Mouse (Mus musculus) right cerebral cortex, postnatal 14 days (tissue): Measurements from ENCODE around the gene Izumo1r.
A peak's percentile ranks its signal among the peaks of the same experiment; 100 is the strongest.
"Not testable (repeated sequence)": the region's sequence is repeated elsewhere in the genome, so short reads cannot be mapped to it uniquely, and the experiment has no call there.

Source experiments
- DNase-seq: peaks from one replicate; pipeline ENCODE4 v3.0.0; 2022

The Izumo1r gene

DNA sequence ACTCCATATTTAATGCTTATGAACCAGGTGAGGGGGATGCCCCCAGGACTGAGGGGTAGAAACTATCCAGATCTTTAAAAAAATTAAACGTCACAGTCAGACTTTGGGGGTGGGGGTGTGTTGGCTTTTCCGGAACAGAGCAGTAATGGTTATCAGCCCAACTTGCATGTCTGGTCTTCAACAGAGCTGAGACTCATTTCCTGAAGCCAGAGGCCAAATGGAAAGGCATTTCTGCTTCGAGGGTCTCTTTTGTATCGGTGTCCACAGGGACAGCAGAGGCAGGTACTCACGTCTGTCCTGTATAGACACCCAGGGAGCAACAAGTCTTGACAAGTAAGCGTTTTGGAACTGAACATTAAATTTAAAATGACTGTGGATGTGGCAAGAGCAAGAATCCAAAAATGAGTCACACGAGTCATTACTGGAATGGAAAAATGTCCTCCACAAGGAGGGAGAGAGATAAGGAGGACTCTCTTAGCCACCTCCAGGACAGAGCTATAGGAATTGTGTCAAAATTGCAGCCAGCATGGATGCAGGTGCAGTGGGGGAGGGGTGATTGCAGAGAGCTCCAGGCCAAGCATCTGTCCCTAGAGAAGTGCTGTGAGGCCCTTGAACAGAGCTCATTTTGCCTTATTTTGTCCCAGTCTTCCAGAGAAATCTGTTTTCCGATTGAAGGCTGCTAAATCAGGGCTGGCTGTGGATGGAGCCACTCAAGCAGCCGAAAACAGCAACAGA lies 1.2 kb upstream of the Izumo1r start:
- peak; percentile 27 for DNase-seq

- DNase-seq: no peak
Measured at GRCm38 (mm10) chr9:14903006-14903405, 743 bp downstream of the Izumo1r start.

DNA sequence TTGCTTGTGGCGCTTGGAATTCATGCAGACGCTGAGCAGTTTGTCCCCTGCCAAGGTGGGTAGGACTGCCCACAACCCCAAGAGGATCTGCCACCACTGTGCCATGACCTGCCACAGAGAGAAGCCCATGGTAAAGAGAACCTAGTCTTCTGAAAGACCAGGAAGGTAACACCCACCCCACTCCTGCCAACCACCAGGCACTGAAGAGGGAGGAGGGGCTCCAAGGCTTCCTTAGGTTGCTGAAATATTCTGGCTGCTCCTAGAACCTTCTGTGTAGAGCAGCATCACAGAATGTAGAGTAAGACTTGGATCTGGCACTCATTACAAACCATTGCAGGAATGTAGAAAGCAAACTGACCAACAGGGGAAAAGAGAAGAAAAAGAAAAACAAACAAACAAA lies 1.3 kb downstream of the Izumo1r start:
- DNase-seq: no peak

DNA sequence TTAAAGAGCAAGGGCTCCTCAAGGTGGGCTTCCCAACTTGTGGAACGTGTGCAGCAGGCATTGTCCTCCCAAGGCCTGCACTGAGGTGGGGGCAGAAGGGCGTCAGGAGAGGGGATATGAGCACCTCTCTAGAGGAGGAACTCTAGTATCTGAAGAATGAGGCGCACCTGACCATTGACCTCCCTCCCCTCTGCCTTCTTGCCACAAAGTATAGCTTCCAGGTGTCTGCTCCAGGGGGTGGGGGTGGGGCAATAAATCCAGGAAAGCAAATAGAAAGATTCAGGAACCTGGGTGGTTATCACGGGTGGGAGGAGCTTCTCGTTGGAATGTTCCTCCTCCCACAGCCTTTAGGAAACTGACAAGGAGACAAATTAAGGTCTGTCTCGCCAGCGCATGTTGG lies 2.0 kb downstream of the Izumo1r start:
- no peak for DNase-seq

- DNase-seq: no peak
Measured at GRCm38 (mm10) chr9:14897102-14897501, 6.6 kb downstream of the Izumo1r start.

DNA sequence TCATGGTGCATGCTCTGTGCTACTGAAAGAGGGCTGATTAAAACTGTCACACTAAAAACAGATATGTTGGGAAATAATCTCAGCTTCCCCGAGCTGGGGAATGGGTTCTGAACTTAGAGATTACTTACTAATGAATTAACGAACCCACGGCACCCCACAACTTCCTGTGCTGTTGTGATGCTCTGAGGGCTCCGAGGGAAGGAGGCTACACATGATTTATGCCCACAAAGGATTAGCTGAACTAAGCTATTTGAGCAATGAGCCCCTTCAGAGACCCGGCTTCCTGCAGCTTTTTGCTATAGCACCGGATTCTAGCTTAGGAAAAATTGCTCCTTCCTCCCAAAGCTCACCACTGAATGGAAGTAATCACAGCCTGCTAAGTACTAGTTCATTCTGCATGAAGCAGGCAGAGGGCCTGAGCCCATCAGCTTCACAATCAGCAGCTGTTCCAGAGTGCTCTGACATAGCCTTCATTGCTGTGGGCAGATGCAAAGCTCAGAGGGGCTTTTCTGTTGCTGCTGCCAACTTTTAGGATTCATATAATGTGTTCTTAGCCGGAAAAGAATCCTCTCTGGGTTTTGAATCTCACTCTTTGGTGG lies 8.4 kb downstream of the Izumo1r start:
- DNase-seq: no peak

DNA sequence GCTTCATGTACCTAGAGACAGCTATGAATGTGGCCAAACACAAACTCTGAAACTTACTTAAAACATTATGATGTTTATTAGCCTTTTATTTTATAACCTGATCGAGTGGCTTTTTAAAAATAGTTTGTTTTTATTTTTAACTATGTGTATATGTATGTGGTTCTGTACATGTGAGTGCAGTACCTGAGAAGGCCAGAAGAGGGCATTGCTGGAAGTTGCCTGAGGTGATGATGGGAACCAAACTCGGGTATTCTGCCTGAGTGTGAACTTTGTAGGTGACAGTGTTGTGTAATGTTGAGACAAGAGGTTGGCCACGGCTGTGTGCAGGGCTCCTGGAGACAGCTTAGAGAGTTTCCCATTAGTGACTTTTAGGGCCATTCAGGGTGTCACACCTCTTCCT lies 9.1 kb downstream of the Izumo1r start:
- no peak for DNase-seq

DNA sequence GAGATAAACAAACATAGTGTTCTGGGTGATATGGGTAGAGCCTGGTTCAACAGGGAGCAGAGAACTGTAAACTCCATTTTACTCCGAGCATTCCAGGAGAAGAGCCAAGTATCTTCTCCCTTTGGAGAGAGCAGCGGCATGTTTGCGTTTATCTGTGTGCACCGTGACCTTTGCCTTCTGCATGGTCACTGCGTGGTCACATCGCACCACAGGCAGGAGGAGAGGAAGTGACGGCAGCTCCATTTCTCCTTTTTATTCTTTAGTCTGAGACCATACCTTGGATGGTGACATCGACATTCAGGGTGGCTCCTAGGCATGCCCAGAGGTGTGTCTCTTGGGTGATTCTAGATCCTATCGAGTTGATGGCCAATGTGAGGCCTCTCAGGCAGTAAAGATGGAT lies 10.4 kb downstream of the Izumo1r start:
- no peak for DNase-seq

DNA sequence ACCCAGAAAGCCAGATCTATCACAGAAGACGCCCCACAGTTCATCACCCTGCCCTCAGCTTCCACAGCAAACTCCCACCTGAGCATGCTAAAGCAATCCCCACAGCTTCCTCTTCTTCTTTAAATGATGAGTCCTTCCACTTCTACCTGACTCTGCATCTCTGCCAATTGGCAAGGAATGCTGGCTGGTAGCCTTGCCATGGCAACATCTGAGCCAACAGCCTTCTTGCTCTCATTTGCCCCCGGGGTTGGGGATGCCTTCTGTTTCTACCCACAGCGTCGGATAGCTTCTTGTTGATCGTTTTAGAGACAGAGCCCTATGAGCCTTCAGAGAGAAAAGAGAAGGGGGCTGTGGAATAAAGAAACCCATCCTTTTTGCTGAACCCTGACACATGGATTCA lies 11.9 kb downstream of the Izumo1r start:
- no peak for DNase-seq

DNA sequence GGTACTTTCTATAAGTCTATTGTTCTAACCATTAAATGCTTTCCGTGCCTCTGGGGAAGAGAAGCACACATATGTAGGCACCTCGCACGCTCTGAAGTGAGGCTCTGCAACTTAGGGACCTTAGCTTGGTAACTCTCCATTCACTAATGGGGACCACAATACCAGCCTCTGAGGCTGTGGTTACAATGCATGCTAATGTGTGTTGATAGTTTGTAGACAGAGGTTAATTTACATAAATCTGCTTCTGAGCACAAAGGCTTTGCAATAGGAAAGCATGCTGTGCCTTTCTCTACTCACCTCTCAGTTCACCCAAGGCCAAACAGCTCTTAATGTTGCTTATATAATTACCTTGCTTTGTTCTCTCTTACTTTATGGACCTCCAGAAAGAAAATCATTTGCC lies 13.1 kb downstream of the Izumo1r start:
- DNase-seq: no peak

DNA sequence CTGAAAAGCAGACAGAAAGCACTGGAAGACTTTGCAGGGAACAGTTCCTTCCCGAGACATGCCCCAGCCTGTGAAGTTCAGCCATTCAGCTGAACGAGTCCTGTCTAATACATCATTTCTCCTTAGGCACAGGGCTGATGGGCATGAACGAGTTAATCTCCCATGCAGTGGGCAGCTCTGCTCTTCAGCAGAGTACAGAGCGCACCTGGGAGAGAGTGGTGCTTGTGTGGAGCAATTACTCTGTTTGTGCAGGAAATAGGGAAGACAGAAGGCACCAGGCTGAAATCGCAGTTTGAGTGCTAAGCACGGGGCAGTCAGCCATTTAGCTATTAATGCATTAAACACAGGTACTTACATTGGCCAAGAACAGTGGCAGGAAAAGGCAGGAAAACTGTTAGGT lies 15.1 kb downstream of the Izumo1r start:
- DNase-seq: no peak

- peak; percentile 21 for DNase-seq
Measured at GRCm38 (mm10) chr9:14887787-14888382, 15.9 kb downstream of the Izumo1r start.

DNA sequence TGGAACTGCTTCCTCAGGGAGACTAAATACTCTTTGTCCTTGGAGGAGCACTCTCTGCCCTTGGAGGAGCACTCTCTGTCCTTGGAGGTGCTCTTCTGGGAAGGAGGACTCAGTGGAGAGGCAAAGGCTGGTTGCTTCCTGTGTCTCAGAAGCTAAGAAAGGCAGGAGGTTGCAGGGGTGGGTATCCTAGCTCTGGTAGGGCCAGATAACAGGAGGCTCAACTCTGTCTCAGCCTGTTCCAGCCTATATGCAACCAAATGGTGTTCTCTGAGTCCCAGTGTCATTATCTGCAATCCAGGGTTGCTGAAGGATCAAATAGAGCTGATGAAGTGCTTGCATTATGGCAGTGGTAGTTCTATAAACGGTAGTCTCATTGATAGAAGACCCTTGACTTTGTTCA lies 17.8 kb downstream of the Izumo1r start:
- no peak for DNase-seq

GRCm38 (mm10) chr9:14885151-14885550 lies 18.6 kb downstream of the Izumo1r start:
- no peak for DNase-seq

DNA sequence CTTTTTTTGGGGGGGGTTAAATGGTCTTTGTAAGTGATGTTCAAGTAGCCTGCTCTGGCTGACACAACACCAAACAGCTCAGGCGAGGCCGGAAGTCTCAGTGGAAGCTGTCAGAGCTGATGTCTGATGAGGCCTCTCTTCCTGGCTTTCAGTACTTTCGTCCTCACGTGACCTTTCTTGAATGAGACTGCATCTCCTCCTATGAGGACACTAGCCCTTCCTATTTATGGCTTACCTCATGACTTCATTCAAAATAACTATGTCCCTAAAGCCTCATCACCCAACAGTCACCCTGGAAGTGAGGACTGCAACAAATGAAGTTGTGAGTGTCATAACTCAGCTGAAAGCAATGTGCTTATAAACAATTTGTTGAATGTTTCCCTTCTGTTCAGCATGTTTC lies 19.1 kb downstream of the Izumo1r start:
- no peak for DNase-seq

GRCm38 (mm10) chr9:14876566-14876965 lies 27.2 kb downstream of the Izumo1r start:
- not testable (repeated sequence) for DNase-seq

- no peak for DNase-seq
Measured at GRCm38 (mm10) chr9:14875743-14876507, 27.8 kb downstream of the Izumo1r start.

DNA sequence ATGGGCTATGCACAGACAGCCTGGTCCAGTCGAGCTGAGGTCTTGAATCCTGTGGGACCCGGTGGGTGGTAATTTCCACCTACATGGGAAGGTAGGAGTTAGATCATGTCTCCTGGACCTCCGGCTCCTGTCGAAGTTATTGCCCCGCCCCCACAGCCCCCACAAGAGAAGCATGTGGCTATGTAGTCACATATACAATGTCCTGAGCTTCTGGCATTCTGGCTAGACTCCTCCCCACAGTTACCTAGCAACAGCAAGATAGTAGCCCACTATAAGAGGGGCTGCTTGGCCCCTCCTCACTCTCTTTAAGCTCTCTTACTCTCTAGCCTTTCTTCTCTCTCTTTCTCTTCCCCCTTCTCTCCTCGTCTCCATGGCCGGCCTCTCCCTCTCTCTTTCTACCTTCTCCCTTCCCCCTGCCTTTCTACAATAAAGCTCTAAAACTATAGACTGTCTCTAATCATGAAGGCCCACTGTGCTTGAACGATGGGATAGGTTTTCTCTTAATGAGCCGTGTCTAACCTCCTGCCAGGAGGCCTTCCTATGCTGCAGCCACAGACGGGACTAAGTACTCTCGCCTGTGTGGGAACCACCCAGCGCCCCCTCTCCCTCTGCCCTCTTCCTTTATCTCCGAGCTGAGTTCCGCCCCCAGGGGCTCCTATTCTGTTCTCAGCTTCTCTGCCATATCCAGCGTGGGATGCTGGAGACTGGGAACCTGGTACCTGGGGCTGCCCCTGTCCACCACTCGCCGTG lies 31.4 kb downstream of the Izumo1r start:
- no peak for DNase-seq

- no peak for DNase-seq
Measured at GRCm38 (mm10) chr9:14871536-14871935, 32.2 kb downstream of the Izumo1r start.

GRCm38 (mm10) chr9:14870802-14871201 lies 32.9 kb downstream of the Izumo1r start:
- no peak for DNase-seq

DNA sequence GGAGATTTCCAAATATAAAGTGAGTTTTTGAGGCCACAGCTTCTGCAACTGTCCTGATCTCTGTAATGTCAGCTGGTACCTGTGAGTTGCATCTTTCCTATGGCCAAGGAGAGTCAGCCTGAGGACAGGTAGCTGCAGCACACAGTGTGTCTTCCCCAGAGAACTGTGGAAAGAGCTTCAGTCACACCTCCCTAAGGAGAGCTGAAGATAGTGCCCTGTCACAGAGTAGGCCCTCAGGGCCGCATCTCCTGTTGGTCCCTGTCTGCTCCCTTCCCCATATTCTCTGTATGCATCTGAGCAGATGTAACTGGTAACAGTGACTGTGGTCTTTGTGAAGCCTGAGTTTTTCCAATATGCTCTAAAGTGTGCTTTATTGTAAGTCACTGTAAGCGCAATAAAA lies 33.4 kb downstream of the Izumo1r start:
- no peak for DNase-seq

GRCm38 (mm10) chr9:14868326-14868725 lies 35.4 kb downstream of the Izumo1r start:
- DNase-seq: no peak

- DNase-seq: peak; percentile 74
Measured at GRCm38 (mm10) chr9:14866957-14867356, 36.8 kb downstream of the Izumo1r start.
